Mouse (Mus musculus) midbrain, embryonic 10.5 days (tissue): ENCODE measurements around the gene Ctps. TPM values are rescaled to one million over a fixed set of nuclear protein-coding genes. Genes with fewer than 3 reads are reported as not detected.
A peak's percentile ranks its signal among the peaks of the same experiment; 100 is the strongest.
"Not testable (repeated sequence)": the region's sequence is repeated elsewhere in the genome, so short reads cannot be mapped to it uniquely, and the experiment has no call there.

ENCODE experiments used
- DNase-seq: peaks from one replicate; pipeline ENCODE4 v3.0.0-alpha.2; 2017; ENCODE audit warnings: low spot score
- H3K27ac ChIP-seq: fragments of 300-500 bp; sonication (generic); replicated peaks from 2 replicates; pipeline ENCODE4 v1.5.1; 2016; ENCODE audit warnings: mild to moderate bottlenecking
- H3K27me3 ChIP-seq: fragments of 300-500 bp; sonication (generic); 2 replicates; pipeline ENCODE4 v1.6.1; 2016; ENCODE audit warnings: low read depth, mild to moderate bottlenecking; ENCODE audit not compliant: poor library complexity, severe bottlenecking
- H3K36me3 ChIP-seq: fragments of 300-500 bp; sonication (generic); 2 replicates; pipeline ENCODE4 v1.6.1; 2016; ENCODE audit warnings: mild to moderate bottlenecking, moderate library complexity
- H3K4me1 ChIP-seq: fragments of 300-500 bp; sonication (generic); 2 replicates; pipeline ENCODE4 v1.6.1; 2016
- H3K4me3 ChIP-seq: fragments of 300-500 bp; sonication (generic); 2 replicates; pipeline ENCODE4 v1.5.1; 2016; ENCODE audit warnings: mild to moderate bottlenecking, moderate library complexity
- H3K9me3 ChIP-seq: fragments of 300-500 bp; sonication (generic); replicated peaks from 2 replicates; pipeline ENCODE4 v1.6.1; 2016; ENCODE audit warnings: mild to moderate bottlenecking
- WGBS: fragments of 180-500 bp; shearing (Covaris S2); methylation state at CpG from one replicate; pipeline ENCODE4 v1.1.7; 2016; 5-methylcytosine and 5-hydroxymethylcytosine counted together
- polyA plus RNA-seq: library from polyadenylated mRNA; unstranded; fragments of >200 nt; fragmentation: Nextera tagmentation; extraction: Ambion mirVana; gene quantifications from 2 replicates; pipeline ENCODE4 v1.2.1, GENCODE M21; 2016

Gene Ctps
- polyA plus RNA-seq, 1 experiment from 2014 or later: 142 TPM

GRCm38 (mm10) chr4:120596210-120596609 is 26.1 kb upstream of the Ctps start:
- H3K4me3 ChIP-seq, DNase-seq, H3K36me3 ChIP-seq, H3K27me3 ChIP-seq, H3K27ac ChIP-seq, H3K9me3 ChIP-seq: not testable (repeated sequence)
- 82% methylated on average over 1 of the region's 1 CpGs for WGBS
- H3K4me1 ChIP-seq: peaks cover 14% of the 10 kb centered on the region

- Histone ChIP-seq H3K27ac (no peak overlapping the region), H3K9me3 (no peaks in the 10 kb centered on the region), H3K27me3 (peaks cover 26% of the 10 kb centered on the region), H3K36me3 (no peaks in the 10 kb centered on the region), H3K4me3 (no peak overlapping the region), H3K4me1 (peaks cover 16% of the 10 kb centered on the region)
- 84% methylated on average over 4 of the region's 4 CpGs for WGBS
- DNase-seq: no peak
These were observed 20.9 kb upstream of the Ctps start for GRCm38 (mm10) chr4:120590973-120591372.

GRCm38 (mm10) chr4:120589815-120590422 is 19.8 kb upstream of the Ctps start:
- H3K4me1 ChIP-seq: peaks cover 16% of the 10 kb centered on the region
- peak; percentile 64 for DNase-seq
- peaks cover 26% of the 10 kb centered on the region for H3K27me3 ChIP-seq
- no peak overlapping the region for H3K4me3 ChIP-seq
- H3K36me3 ChIP-seq: no peaks in the 10 kb centered on the region
- no peak overlapping the region for H3K27ac ChIP-seq
- 38% methylated on average over 5 of the region's 5 CpGs for WGBS
- H3K9me3 ChIP-seq: no peaks in the 10 kb centered on the region

GRCm38 (mm10) chr4:120589070-120589469 is 19.0 kb upstream of the Ctps start:
- no peak overlapping the region for H3K4me3 ChIP-seq
- H3K27me3 ChIP-seq: peaks cover 26% of the 10 kb centered on the region
- WGBS: 9% methylated on average over 3 of the region's 3 CpGs
- no peaks in the 10 kb centered on the region for H3K9me3 ChIP-seq
- DNase-seq: no peak
- H3K36me3 ChIP-seq: no peaks in the 10 kb centered on the region
- peaks cover 18% of the 10 kb centered on the region for H3K4me1 ChIP-seq
- peak overlapping the region; percentile 38; the same call in 1 of the 2 replicates for H3K27ac ChIP-seq

GRCm38 (mm10) chr4:120588445-120588844 is 18.4 kb upstream of the Ctps start, which contains the start of gene Gm8439:
Gene Gm8439, plus strand, starts transcription at chr4:120588745.
- 19% methylated on average over 4 of the region's 4 CpGs for WGBS
- no peak for DNase-seq
- Histone ChIP-seq H3K9me3 (no peaks in the 10 kb centered on the region), H3K27me3 (peaks cover 26% of the 10 kb centered on the region), H3K36me3 (no peaks in the 10 kb centered on the region), H3K27ac (peak within 1 kb of the TSS; percentile 38; the same call in 1 of the 2 replicates), H3K4me1 (peaks cover 23% of the 10 kb centered on the region), H3K4me3 (no peak within 1 kb of the TSS)

GRCm38 (mm10) chr4:120586986-120587385 is 16.9 kb upstream of the Ctps start:
- H3K27me3 ChIP-seq: peaks cover 26% of the 10 kb centered on the region
- no peak overlapping the region for H3K4me3 ChIP-seq
- no peak overlapping the region for H3K27ac ChIP-seq
- no peaks in the 10 kb centered on the region for H3K36me3 ChIP-seq
- no peak for DNase-seq
- H3K4me1 ChIP-seq: peaks cover 26% of the 10 kb centered on the region
- WGBS: 70% methylated on average over 1 of the region's 1 CpGs
- no peaks in the 10 kb centered on the region for H3K9me3 ChIP-seq

- no peak for DNase-seq
- Histone ChIP-seq H3K27ac (no peak overlapping the region), H3K9me3 (no peaks in the 10 kb centered on the region), H3K4me1 (peaks cover 10% of the 10 kb centered on the region), H3K4me3 (no peak overlapping the region), H3K27me3 (no peaks in the 10 kb centered on the region), H3K36me3 (no peaks in the 10 kb centered on the region)
- WGBS: 86% methylated on average over 9 of the region's 9 CpGs
These were observed 11.6 kb upstream of the Ctps start for GRCm38 (mm10) chr4:120581711-120582110.

- Histone ChIP-seq H3K27ac (no peak overlapping the region), H3K9me3 (no peaks in the 10 kb centered on the region), H3K36me3 (no peaks in the 10 kb centered on the region), H3K27me3 (no peaks in the 10 kb centered on the region), H3K4me3 (no peak overlapping the region), H3K4me1 (peaks cover 10% of the 10 kb centered on the region)
- WGBS: 87% methylated on average over 5 of the region's 5 CpGs
- no peak for DNase-seq
These were observed 10.8 kb upstream of the Ctps start for GRCm38 (mm10) chr4:120580894-120581293.

- peaks cover 10% of the 10 kb centered on the region for H3K36me3 ChIP-seq
- H3K4me1 ChIP-seq: peaks cover 37% of the 10 kb centered on the region
- H3K9me3 ChIP-seq: no peaks in the 10 kb centered on the region
- no peak overlapping the region for H3K27ac ChIP-seq
- H3K27me3 ChIP-seq: peaks cover 7% of the 10 kb centered on the region
- no peak for DNase-seq
- H3K4me3 ChIP-seq: no peak overlapping the region
- WGBS: 85% methylated on average over 3 of the region's 3 CpGs
These were observed 1.6 kb upstream of the Ctps start for GRCm38 (mm10) chr4:120571691-120572090.

GRCm38 (mm10) chr4:120571070-120571464 is 991 bp upstream of the Ctps start:
- H3K4me1 ChIP-seq: peaks cover 37% of the 10 kb centered on the region
- peak overlapping the region; percentile 99 for H3K27ac ChIP-seq
- H3K36me3 ChIP-seq: peaks cover 16% of the 10 kb centered on the region
- DNase-seq: no peak
- 82% methylated on average over 3 of the region's 3 CpGs for WGBS
- H3K9me3 ChIP-seq: no peaks in the 10 kb centered on the region
- peak overlapping the region; percentile 83 for H3K4me3 ChIP-seq
- H3K27me3 ChIP-seq: peaks cover 7% of the 10 kb centered on the region

GRCm38 (mm10) chr4:120570438-120571069 is 478 bp upstream of the Ctps start:
- WGBS: 2% methylated on average over 27 of the region's 27 CpGs
- H3K4me3 ChIP-seq: peak overlapping the region; percentile 83
- H3K27me3 ChIP-seq: peaks cover 7% of the 10 kb centered on the region
- H3K36me3 ChIP-seq: peaks cover 21% of the 10 kb centered on the region
- H3K9me3 ChIP-seq: no peaks in the 10 kb centered on the region
- no peak for DNase-seq
- H3K27ac ChIP-seq: peak overlapping the region; percentile 99
- peaks cover 37% of the 10 kb centered on the region for H3K4me1 ChIP-seq

GRCm38 (mm10) chr4:120569025-120569424 is 1.1 kb downstream of the Ctps start:
- Histone ChIP-seq H3K36me3 (peaks cover 37% of the 10 kb centered on the region), H3K27ac (peak overlapping the region; percentile 99), H3K27me3 (peaks cover 7% of the 10 kb centered on the region), H3K4me1 (peaks cover 37% of the 10 kb centered on the region), H3K9me3 (no peaks in the 10 kb centered on the region), H3K4me3 (peak overlapping the region; percentile 83)
- WGBS: 17% methylated on average over 4 of the region's 4 CpGs
- no peak for DNase-seq

- H3K27ac ChIP-seq: no peak overlapping the region
- DNase-seq: no peak
- peaks cover 7% of the 10 kb centered on the region for H3K27me3 ChIP-seq
- no peaks in the 10 kb centered on the region for H3K9me3 ChIP-seq
- 70% methylated on average over 5 of the region's 5 CpGs for WGBS
- peaks cover 37% of the 10 kb centered on the region for H3K4me1 ChIP-seq
- peak overlapping the region; percentile 83 for H3K4me3 ChIP-seq
- H3K36me3 ChIP-seq: peaks cover 47% of the 10 kb centered on the region
These were observed 2.1 kb downstream of the Ctps start for GRCm38 (mm10) chr4:120568005-120568404.
